Mouse (Mus musculus) erythroblast, embryonic 14.5 days (primary cell): ENCODE results near the gene Lrrc34.

ENCODE experiments used
- GATA1 ChIP-seq: IDR thresholded peaks from 2 replicates; pipeline ENCODE4 v1.6.1; 2012; ENCODE audit warnings: low read length, inconsistent platforms, mixed read lengths
- TAL1 ChIP-seq: IDR thresholded peaks from 3 replicates; pipeline ENCODE4 v1.6.1; 2012; ENCODE audit warnings: low read length, inconsistent platforms, mixed read lengths

GRCm38 (mm10) chr3:30683190-30683589 is 35.5 kb upstream of the Lrrc34 start:
- TF ChIP-seq GATA1 (no peak), TAL1 (no peak)
